Mouse (Mus musculus) spleen, postnatal 14 days (tissue): ENCODE data around the gene Trappc10.

Experiments
- DNase-seq, 2 experiments: peaks; one replicate each; pipeline ENCODE4 v3.0.0; 2021 to 2022; ENCODE audit warnings: low spot score in 2 of 2

Gene Trappc10

GRCm38 (mm10) chr10:78258142-78258675 is 13.8 kb upstream of the Trappc10 start:
- DNase-seq = no peak

GRCm38 (mm10) chr10:78255646-78256059 is 11.2 kb upstream of the Trappc10 start:
- peak; percentile 77 to 82 for DNase-seq

- no peak for DNase-seq
Measured at GRCm38 (mm10) chr10:78247206-78247605, 2.8 kb upstream of the Trappc10 start.

GRCm38 (mm10) chr10:78246725-78247124 is 2.3 kb upstream of the Trappc10 start:
- DNase-seq = no peak

- DNase-seq = no peak
Measured at GRCm38 (mm10) chr10:78245225-78245547, 745 bp upstream of the Trappc10 start.

- DNase-seq = peak in 1 of 2 experiments; percentile 25
Measured at GRCm38 (mm10) chr10:78244058-78244437, 393 bp downstream of the Trappc10 start.

GRCm38 (mm10) chr10:78238926-78239325 is 5.5 kb downstream of the Trappc10 start:
- no peak for DNase-seq

- no peak for DNase-seq
Measured at GRCm38 (mm10) chr10:78238297-78238696, 6.1 kb downstream of the Trappc10 start.

GRCm38 (mm10) chr10:78237809-78238208 is 6.6 kb downstream of the Trappc10 start:
- DNase-seq = no peak

GRCm38 (mm10) chr10:78236885-78237629 is 7.4 kb downstream of the Trappc10 start:
- DNase-seq = no peak

GRCm38 (mm10) chr10:78233756-78234155 is 10.7 kb downstream of the Trappc10 start:
- no peak for DNase-seq

GRCm38 (mm10) chr10:78233161-78233560 is 11.3 kb downstream of the Trappc10 start:
- DNase-seq = no peak

GRCm38 (mm10) chr10:78232301-78232980 is 12.0 kb downstream of the Trappc10 start:
- no peak for DNase-seq

GRCm38 (mm10) chr10:78228560-78228928 is 15.9 kb downstream of the Trappc10 start:
- DNase-seq = no peak

GRCm38 (mm10) chr10:78227875-78228559 is 16.4 kb downstream of the Trappc10 start:
- no peak for DNase-seq

- no peak for DNase-seq
Measured at GRCm38 (mm10) chr10:78224136-78224535, 20.3 kb downstream of the Trappc10 start.

GRCm38 (mm10) chr10:78222908-78223307 is 21.5 kb downstream of the Trappc10 start:
- no peak for DNase-seq

- DNase-seq = no peak
Measured at GRCm38 (mm10) chr10:78221315-78221714, 23.1 kb downstream of the Trappc10 start.

- no peak for DNase-seq
Measured at GRCm38 (mm10) chr10:78219528-78219927, 24.9 kb downstream of the Trappc10 start.

- no peak for DNase-seq
Measured at GRCm38 (mm10) chr10:78218576-78218975, 25.9 kb downstream of the Trappc10 start.

GRCm38 (mm10) chr10:78216376-78217083 is 27.9 kb downstream of the Trappc10 start:
- peak; percentile 22 to 28 for DNase-seq

GRCm38 (mm10) chr10:78214371-78214770 is 30.1 kb downstream of the Trappc10 start:
- no peak for DNase-seq
